Mouse (Mus musculus) heart, postnatal 4 days (tissue): Measurements from ENCODE around the gene Tpra1. TPM values are rescaled to one million over a fixed set of nuclear protein-coding genes. Genes with fewer than 3 reads are reported as not detected.

Experiments used
- DNase-seq: peaks from one replicate; pipeline ENCODE4 v3.0.0; 2021
- total RNA-seq, 2 experiments: library from RNA; stranded (reverse); gene quantifications; 2 replicates each; pipeline ENCODE4 v1.2.3; 2021

Gene Tpra1
- total RNA-seq, 2 experiments from 2014 or later: 29.7 to 30.8 TPM

GRCm38 (mm10) chr6:88928026-88928425 is 26.0 kb downstream of the Tpra1 start:
- no peak for DNase-seq

GRCm38 (mm10) chr6:88928576-88928975 is 26.5 kb downstream of the Tpra1 start:
- DNase-seq: no peak

- DNase-seq: no peak
Observed at GRCm38 (mm10) chr6:88929451-88929850, 27.4 kb downstream of the Tpra1 start.

- no peak for DNase-seq
Observed at GRCm38 (mm10) chr6:88930049-88930448, 28.0 kb downstream of the Tpra1 start.

GRCm38 (mm10) chr6:88931449-88931848 is 29.4 kb downstream of the Tpra1 start:
- no peak for DNase-seq

GRCm38 (mm10) chr6:88934132-88934531 is 32.1 kb downstream of the Tpra1 start:
- DNase-seq: peak; percentile 7

- DNase-seq: no peak
Observed at GRCm38 (mm10) chr6:88934816-88935215, 32.8 kb downstream of the Tpra1 start.

- DNase-seq: peak; percentile 72
Observed at GRCm38 (mm10) chr6:88935735-88936276, 33.8 kb downstream of the Tpra1 start.

- DNase-seq: no peak
Observed at GRCm38 (mm10) chr6:88936342-88937213, 34.5 kb downstream of the Tpra1 start.

- peak; percentile 17 for DNase-seq
Observed at GRCm38 (mm10) chr6:88937214-88937549, 35.1 kb downstream of the Tpra1 start.

GRCm38 (mm10) chr6:88937971-88938663 is 36.1 kb downstream of the Tpra1 start:
- peak; percentile 4 for DNase-seq

GRCm38 (mm10) chr6:88938664-88939055 is 36.6 kb downstream of the Tpra1 start:
- DNase-seq: no peak

- DNase-seq: peak; percentile 51
Observed at GRCm38 (mm10) chr6:88939281-88940089, 37.4 kb downstream of the Tpra1 start.

GRCm38 (mm10) chr6:88940090-88940916 is 38.3 kb downstream of the Tpra1 start:
- no peak for DNase-seq

- DNase-seq: peak; percentile 67
Observed at GRCm38 (mm10) chr6:88941628-88942027, 39.6 kb downstream of the Tpra1 start.

GRCm38 (mm10) chr6:88942595-88942994 is 40.5 kb downstream of the Tpra1 start:
- DNase-seq: no peak

GRCm38 (mm10) chr6:88943666-88944065 is 41.6 kb downstream of the Tpra1 start:
- DNase-seq: no peak

- DNase-seq: no peak
Observed at GRCm38 (mm10) chr6:88946442-88946841, 44.4 kb downstream of the Tpra1 start.

- DNase-seq: no peak
Observed at GRCm38 (mm10) chr6:88947771-88948170, 45.7 kb downstream of the Tpra1 start.

- DNase-seq: no peak
Observed at GRCm38 (mm10) chr6:88956725-88957124, 54.7 kb downstream of the Tpra1 start.

- DNase-seq: no peak
Observed at GRCm38 (mm10) chr6:88957313-88957712, 55.3 kb downstream of the Tpra1 start.

GRCm38 (mm10) chr6:88957801-88958211 is 55.8 kb downstream of the Tpra1 start:
- no peak for DNase-seq
